Mouse (Mus musculus): ENCODE measurements around the gene Cd96.

DNA sequence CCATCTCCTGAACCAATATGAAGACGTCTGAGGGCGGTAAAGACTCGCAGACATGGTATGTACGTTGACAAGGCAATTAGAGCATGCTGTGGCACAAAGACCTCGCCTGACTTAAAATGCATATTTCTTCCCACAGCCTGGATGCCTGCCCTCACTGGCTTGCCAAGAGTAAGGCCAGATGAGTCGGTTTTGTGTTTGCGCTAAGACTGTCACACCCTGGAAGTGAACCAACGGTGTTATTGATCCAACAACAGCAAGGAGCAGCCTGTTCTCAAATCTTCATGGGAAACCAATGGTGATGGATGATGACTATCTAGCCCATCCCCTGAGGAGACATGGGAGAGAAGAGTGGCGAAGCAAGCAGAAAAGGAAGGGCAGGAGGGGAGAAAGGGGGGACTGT, 22.6 kb downstream of the Cd96 start:
- TF ChIP-seq CTCF (IDR thresholded peaks at IDR 0.05) (no peak), EP300 (IDR thresholded peaks at IDR 0.05) (no peak)

Measured in lung, postnatal 0 days (tissue).